Mouse (Mus musculus) small intestine, adult 2 months (tissue): Measurements from ENCODE around the gene Gpr165. TPM values are rescaled to one million over a fixed set of nuclear protein-coding genes. Genes with fewer than 3 reads are reported as not detected.

ENCODE experiments used
- H3K27ac ChIP-seq: fragments of 200-500 bp; 2 replicates; pipeline ENCODE4 v1.5.1; 2012; ENCODE audit warnings: low read depth, low read length, control low read depth, inconsistent platforms; ENCODE audit not compliant: insufficient read depth
- H3K27me3 ChIP-seq: fragments of 200-500 bp; 2 replicates; pipeline ENCODE4 v1.6.1; 2012; ENCODE audit warnings: mild to moderate bottlenecking, moderate library complexity, low read length, inconsistent platforms; ENCODE audit not compliant: control insufficient read depth, insufficient read depth
- H3K36me3 ChIP-seq: fragments of 200-500 bp; 2 replicates; pipeline ENCODE4 v1.6.1; 2012; ENCODE audit warnings: mild to moderate bottlenecking, low read length, control low read depth, inconsistent platforms; ENCODE audit not compliant: control insufficient read depth, insufficient read depth
- H3K4me1 ChIP-seq: fragments of 200-500 bp; 2 replicates; pipeline ENCODE4 v1.6.1; 2012; ENCODE audit warnings: low read length, inconsistent platforms, mixed read lengths; ENCODE audit not compliant: control insufficient read depth, insufficient read depth, insufficient read length
- H3K4me3 ChIP-seq: fragments of 200-500 bp; 2 replicates; pipeline ENCODE4 v1.5.1; 2012; ENCODE audit warnings: low read depth, mild to moderate bottlenecking, control low read depth, inconsistent platforms, low read length, moderate library complexity
- CTCF ChIP-seq: fragments of 200-500 bp; IDR thresholded peaks from 2 replicates; pipeline ENCODE4 v1.5.1; 2012; ENCODE audit warnings: low read depth, mild to moderate bottlenecking, control low read depth, inconsistent platforms, low read length, moderate library complexity, mixed read lengths; ENCODE audit not compliant: insufficient replicate concordance, insufficient read length; ENCODE audit errors: extremely low read depth
- POLR2A ChIP-seq: fragments of 200-500 bp; IDR thresholded peaks from 2 replicates; pipeline ENCODE4 v1.6.1; 2012; ENCODE audit warnings: low read depth, mild to moderate bottlenecking, control low read depth, inconsistent platforms, low read length, moderate library complexity
- WGBS: fragments of 180-500 bp; shearing (Covaris S2); methylation state at CpG from one replicate; pipeline ENCODE4 v1.1.7; 2018; 5-methylcytosine and 5-hydroxymethylcytosine counted together
- polyA plus RNA-seq: library from polyadenylated mRNA; depleted of rRNA; stranded (reverse); fragments of >200 nt; gene quantifications from 2 replicates; pipeline ENCODE4 v1.2.3, GENCODE M21; 2012; rRNA removed

Gene Gpr165
- polyA plus RNA-seq, result not detected in 2 replicates

GRCm38 (mm10) chrX:96712907-96713774 is at the start of gene Gpr165:
Gpr165 (plus strand) TSS chrX:96713441.
- Histone ChIP-seq H3K27ac (no peak within 1 kb of the TSS), H3K4me3 (no peak within 1 kb of the TSS), H3K27me3 (no peaks in the 10 kb centered on the region), H3K36me3 (no peaks in the 10 kb centered on the region), H3K4me1 (no peaks in the 10 kb centered on the region)
- 18% methylated on average over 16 of the region's 16 CpGs for WGBS
- TF ChIP-seq POLR2A (no peak), CTCF (no peak)

GRCm38 (mm10) chrX:96674871-96675270 is 38.4 kb upstream of the Gpr165 start:
- Histone ChIP-seq H3K27me3 (no peaks in the 10 kb centered on the region), H3K36me3 (no peaks in the 10 kb centered on the region), H3K4me3 (no peak overlapping the region), H3K27ac (no peak overlapping the region), H3K4me1 (no peaks in the 10 kb centered on the region)
- 40% methylated on average over 1 of the region's 1 CpGs for WGBS
- no peak for TF ChIP-seq POLR2A
- TF ChIP-seq CTCF, result no peak
